Mouse (Mus musculus) megakaryocyte progenitor cell, adult 5-6 weeks (primary cell): ENCODE results near the gene Plscr1. TPM values are rescaled to one million over a fixed set of nuclear protein-coding genes. Genes with fewer than 3 reads are reported as not detected.

Experiments
- ATAC-seq: replicated peaks from 2 replicates; pipeline ENCODE4 v1.8.0; 2016; ENCODE audit warnings: mild to moderate bottlenecking, moderate TSS enrichment, inconsistent platforms; ENCODE audit not compliant: poor library complexity
- total RNA-seq, 2 experiments: library from RNA; stranded (forward) in 1 of 2; stranded (reverse) in 1 of 2; fragments of 157-497, 149-512 nt in 1 of 2; fragments of 200-1000 nt in 1 of 2; gene quantifications; 2 replicates each; pipeline versions ENCODE4 v1.2.3 to v1.2.4; 2015 to 2017

Gene Plscr1
- total RNA-seq, 2 experiments from 2014 or later = 28.2 to 65.8 TPM

- ATAC-seq = no peak
Observed at GRCm38 (mm10) chr9:92298288-92298687, 48.7 kb downstream of the Plscr1 start.

- peak; percentile 44 for ATAC-seq
Observed at GRCm38 (mm10) chr9:92301213-92301612, 51.7 kb downstream of the Plscr1 start.

GRCm38 (mm10) chr9:92305075-92305474 lies 55.5 kb downstream of the Plscr1 start:
- peak; percentile 40 for ATAC-seq

GRCm38 (mm10) chr9:92305620-92306220 lies 56.2 kb downstream of the Plscr1 start:
- ATAC-seq = no peak

GRCm38 (mm10) chr9:92309077-92309476 lies 59.5 kb downstream of the Plscr1 start, which contains the start of gene 1700057G04Rik:
TSS of gene 1700057G04Rik (plus strand) at chr9:92309377.
- ATAC-seq = no peak

- no peak for ATAC-seq
Observed at GRCm38 (mm10) chr9:92316791-92317190, 67.2 kb downstream of the Plscr1 start.

Other genes with a start within 250 kb of the Plscr1 start
- not detected in 2 replicates for gene Plscr5, start 56.8 kb upstream of the Plscr1 start, total RNA-seq (2015)
- gene Plscr5, start 56.8 kb upstream of the Plscr1 start, total RNA-seq (2017) = not detected in 2 replicates
- gene Plscr2, start 25.9 kb downstream of the Plscr1 start, total RNA-seq (2015) = 0.30 TPM in 1 of 2 replicates, not detected in the other
- gene Plscr2, start 25.9 kb downstream of the Plscr1 start, total RNA-seq (2017) = not detected in 2 replicates
- gene 1700057G04Rik, start 59.6 kb downstream of the Plscr1 start, total RNA-seq (2015) = not detected in 2 replicates
- not detected in 2 replicates for gene 1700057G04Rik, start 59.6 kb downstream of the Plscr1 start, total RNA-seq (2017)
- 0.71 and 1.6 TPM in 2 replicates for gene Plscr4, start 207.6 kb downstream of the Plscr1 start, total RNA-seq (2015)
- gene Plscr4, start 207.6 kb downstream of the Plscr1 start, total RNA-seq (2017) = 0.42 and 0.88 TPM in 2 replicates